Mouse (Mus musculus) layer of hippocampus, adult 8-10 months (tissue): ENCODE data around the gene Tmem185b. TPM values are rescaled to one million over a fixed set of nuclear protein-coding genes. Genes with fewer than 3 reads are reported as not detected.

ENCODE experiments used
- DNase-seq, 2 experiments: peaks; one replicate each; pipeline ENCODE4 v3.0.0; 2022; ENCODE audit warnings: low spot score in 2 of 2
- total RNA-seq, 4 experiments: library from RNA; stranded (reverse); gene quantifications; 2 replicates each; pipeline ENCODE4 v1.2.4; 2022

Gene Tmem185b
- total RNA-seq, 4 experiments from 2014 or later = 14.6 to 20.3 (median 16.5) TPM

DNA sequence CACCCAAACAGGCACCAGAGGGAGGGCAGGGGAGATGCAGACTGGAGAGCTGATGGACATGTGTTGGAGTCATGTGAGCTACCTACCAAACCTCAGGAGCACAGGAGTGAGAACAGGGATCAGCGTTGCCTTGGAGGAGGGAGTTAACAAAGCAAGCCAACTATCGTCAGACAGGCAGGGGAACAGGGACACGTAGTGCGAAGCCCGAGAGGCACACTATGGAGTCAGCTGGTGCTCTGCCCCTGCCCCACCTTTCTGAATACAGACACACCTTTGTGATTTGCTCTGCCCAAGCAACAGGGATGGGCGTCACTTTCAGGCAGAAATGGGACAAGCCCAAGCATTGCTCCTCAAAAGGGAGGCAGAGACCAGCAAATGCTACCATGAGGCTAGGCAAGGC is 11.7 kb downstream of the Tmem185b start:
- no peak for DNase-seq

DNA sequence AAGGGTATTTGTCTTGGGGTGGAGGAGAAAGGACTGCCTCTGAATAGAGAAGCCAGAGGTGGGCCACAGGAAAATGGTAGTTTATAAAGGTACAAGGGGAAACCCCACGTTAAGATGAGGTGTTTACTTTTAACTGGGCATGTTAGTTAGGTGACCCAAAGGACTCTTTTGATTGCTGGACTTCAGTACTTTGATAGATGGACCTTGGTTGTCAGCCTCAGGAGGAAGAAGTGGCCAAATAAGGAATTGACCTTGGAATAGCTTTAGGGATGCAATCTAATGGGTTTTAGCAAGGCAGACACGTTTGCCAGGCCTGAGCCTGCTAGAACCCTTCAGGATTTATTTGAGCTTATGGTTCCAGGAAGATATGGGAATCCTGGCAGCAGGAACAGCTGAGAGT is 13.3 kb downstream of the Tmem185b start:
- DNase-seq = no peak

DNA sequence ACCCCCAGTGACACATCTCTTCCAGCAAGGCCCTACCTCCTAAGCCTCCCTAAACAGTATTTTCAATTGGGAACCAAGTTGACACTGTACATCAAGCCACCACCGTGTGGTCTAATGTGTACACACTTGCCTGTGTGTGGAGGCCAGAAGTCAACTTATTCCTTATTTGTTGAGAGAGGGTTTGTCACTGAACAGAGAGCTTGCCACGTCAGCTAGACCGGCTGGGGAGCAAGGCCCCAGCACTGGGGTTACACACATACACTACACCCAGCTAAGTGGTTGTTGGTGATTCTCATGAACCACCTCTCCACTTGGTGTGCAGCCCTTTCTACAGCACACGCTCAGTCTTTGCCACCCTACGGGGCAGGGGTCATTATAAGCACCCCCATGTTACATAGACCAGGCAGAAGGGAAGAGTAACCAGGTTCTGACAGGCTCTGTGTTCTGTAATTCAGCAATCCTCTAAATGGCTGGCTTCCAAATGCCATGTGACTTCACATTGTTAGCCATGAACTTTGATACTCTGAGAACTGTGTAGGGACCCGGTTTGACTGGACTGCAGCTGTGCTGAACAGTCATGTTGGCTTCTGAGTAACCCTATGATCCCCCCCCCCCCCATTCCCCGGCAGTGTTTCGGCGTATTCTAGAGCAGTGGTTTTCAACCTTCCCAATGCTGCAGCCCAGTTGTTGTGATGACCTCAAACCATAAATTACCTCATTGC is 15.0 kb downstream of the Tmem185b start:
- no peak for DNase-seq

DNA sequence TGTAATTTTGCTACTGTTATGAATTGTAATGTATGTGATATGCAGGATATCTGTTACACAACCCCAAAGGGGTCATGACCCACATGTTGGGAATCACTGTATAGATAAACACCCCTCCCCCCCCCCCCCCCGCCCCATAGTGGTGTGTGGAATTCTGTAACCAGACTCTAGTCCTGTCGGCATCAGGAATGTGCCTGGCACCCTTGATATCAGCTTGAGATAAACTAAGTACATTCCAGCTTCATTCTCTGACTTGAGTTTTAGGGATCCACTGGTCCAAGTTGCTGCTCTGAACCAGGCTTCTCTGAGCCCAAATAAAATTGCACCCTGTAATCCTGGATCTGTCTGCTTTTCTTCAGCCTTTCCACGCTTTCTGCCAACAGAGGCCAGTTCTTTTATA is 15.6 kb downstream of the Tmem185b start:
- no peak for DNase-seq

DNA sequence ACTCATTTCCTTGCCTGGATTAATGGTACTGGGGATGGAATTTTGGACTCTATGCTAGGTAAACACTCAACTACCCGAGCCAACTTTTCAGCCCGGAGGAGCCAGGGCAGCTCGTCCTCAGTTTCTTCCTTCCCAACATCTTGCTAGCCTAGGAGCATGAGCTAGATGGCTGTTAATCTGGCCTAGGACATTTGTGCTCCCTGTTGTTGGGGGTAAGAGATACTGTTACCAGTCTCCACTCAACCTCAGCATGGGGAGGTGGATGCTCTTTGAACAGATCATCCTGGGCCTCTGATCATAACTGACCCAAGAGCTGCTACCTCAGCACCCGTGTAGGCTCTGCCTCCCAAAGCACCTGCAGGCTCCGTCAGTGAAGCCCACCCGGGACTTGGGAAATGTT is 17.4 kb downstream of the Tmem185b start:
- no peak for DNase-seq

- no peak for DNase-seq
These were observed 18.7 kb downstream of the Tmem185b start for GRCm38 (mm10) chr1:119544611-119545155.

DNA sequence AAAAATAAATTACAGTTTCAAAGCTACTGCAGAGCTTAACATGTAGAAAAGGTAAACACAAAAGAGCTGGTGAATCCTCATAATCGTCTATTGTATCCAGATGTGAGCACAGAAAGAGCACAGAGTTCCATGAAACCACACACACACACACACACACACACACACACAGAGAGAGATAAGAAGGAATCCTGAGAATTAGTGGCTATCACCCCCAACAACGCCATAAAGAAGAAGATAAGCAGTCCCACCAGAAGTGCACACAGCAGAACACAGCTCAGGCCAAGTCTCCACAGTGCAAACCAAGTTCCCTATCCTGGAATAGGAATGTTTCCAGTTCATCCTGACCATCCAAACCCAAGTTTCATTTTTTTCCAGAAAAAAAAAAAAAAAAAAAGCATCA is 19.2 kb downstream of the Tmem185b start:
- no peak for DNase-seq

DNA sequence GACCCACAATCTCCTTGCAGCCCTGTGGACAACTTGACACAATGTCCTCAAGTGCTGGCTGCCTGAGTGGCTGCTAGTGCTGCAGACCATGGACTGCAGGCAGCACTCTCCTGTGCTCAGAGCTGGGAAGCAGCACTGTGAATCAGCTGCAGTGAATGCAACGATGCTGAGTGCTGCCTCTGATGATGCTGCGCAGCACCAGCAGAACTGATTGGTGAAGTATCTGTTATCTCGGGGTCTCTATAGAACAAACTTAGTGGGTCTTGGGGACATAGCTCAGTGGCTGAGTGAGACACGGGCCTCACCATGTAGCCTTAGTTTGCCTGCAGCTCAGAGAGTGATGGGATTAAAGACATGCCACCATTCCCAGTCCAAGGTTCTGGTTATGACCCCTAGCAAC is 19.7 kb downstream of the Tmem185b start:
- no peak for DNase-seq

GRCm38 (mm10) chr1:119546490-119546889 is 20.5 kb downstream of the Tmem185b start:
- no peak for DNase-seq

DNA sequence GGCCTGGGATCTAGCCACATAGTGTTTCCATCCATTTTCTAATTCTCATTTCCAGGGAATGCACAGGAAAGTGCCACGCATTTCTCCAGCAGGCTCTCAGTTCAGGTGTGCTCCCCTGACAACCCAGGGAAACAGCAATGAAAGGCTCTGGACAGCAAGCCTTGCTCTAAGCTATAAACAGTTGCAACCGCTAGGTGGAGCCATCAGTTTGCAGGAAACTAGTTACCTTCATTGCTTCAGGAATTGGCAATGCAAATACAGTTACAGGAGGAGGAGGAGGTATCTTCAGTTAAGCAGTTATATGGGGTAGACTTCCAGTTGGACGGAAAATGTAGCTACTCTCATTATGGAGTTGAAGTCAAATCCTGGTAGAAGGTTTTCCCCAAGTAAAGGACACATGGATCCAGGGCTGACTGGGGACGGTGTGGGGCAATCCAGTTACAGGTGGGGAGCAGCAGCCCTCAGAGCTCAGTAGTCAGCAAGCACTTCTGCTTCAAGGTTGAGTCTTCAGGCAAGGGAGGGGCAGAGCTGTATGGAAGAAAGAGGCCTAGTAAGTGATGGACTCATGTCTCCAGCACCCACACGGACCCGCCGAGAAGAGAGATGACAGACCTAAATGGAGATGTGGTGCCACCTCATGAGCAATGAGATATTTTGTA is 22.8 kb downstream of the Tmem185b start:
- peak; percentile 53 to 82 for DNase-seq

DNA sequence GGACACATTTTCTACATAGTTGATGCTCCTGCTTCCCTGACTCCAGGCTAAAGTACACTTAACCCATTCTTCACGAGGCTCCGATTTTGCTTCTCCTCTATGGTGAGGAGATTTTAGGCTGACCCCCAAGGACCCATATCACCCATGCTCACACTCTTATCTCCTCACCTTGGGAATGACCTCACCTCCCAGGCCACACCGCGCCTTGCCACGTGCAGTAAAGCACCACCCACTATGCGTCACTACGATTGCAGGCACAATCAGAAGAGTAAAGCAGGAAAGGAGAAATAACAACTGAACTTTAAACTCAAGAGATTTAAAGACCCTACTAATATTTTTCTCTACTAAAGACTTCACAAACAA is 23.3 kb downstream of the Tmem185b start:
- no peak for DNase-seq

GRCm38 (mm10) chr1:119550064-119550463 is 24.1 kb downstream of the Tmem185b start:
- DNase-seq = no peak

GRCm38 (mm10) chr1:119551651-119552050 is 25.7 kb downstream of the Tmem185b start:
- DNase-seq = no peak

DNA sequence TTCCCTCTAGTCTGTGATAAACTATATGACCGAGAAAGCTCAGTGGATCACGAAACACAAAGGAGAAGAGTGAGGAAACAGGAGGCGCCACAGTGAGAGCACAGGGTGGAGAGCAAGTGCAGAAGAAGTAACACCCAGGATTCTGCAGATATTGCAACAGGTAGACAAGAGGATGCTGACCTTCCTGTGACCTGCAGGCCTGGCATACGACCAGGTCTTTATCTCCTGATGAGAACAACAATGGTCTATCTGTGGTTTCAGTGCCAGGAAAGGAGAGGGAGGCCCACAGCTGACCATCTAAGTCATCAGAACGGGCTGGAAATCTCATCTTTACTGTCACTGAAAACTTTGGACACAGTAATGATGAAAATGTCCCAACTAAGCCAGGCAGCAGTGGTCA is 29.7 kb downstream of the Tmem185b start:
- no peak for DNase-seq

GRCm38 (mm10) chr1:119557641-119558395 is 31.9 kb downstream of the Tmem185b start:
- no peak for DNase-seq

DNA sequence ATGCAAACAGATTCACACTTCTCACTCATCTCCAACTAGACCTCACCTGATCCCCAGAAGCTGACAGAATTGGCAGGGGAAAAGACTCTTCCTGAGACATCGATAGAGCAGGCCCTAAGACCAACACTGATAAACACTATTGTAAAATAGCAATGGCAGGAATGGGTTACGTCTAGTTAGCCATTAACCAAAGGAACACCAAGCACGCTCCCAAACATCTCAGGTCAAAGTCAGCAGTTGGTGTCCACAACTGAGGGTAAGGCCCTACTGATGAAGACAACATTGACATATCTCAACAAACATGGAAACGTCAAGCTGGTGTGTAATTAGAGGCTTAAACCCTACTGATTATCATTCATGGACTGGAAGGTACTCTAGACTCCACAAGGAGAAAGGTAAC is 39.6 kb downstream of the Tmem185b start:
- DNase-seq = no peak

GRCm38 (mm10) chr1:119570134-119570533 is 44.2 kb downstream of the Tmem185b start:
- no peak for DNase-seq

Other genes starting within 250 kb of the Tmem185b start
- 1 to 10 TPM; 3.7 to 5.1 (median 4.6) TPM for gene Inhbb, start 103.9 kb upstream of the Tmem185b start, total RNA-seq
- gene Ralb, start 21.4 kb upstream of the Tmem185b start, total RNA-seq = 10 to 100 TPM; 20.2 to 27.6 (median 24.6) TPM
- 1 to 10 TPM; 5.2 to 8.6 (median 6.6) TPM for gene Epb41l5, start 122.8 kb downstream of the Tmem185b start, total RNA-seq